Comparison of ENCODE assay signal across 8 mouse cellular contexts in the genomic region with DNA sequence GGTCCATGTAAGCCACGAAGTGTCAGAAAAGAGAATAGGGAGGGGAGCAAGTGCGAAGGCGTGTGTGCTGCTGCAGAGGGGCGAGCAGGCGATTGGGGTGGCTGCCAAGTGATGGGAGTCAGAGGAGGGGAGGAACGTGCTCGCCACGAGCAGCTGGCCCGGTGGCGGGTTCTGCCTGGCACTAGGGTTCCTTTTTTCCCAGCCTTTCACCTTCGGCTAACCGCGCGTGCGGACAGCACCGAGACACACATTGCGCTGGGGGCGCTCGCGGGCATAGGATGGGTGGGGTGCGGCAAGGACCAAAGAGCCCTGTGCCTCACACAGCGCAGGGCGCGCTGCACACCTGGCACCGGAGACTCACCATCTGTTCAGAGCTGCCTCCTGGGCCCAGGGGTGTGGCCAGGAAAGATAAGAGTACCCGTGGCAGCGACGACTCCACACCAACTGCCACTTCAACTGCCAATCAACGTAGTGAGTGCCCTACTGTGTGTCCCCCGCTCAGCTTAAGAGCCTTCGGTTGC. TPM values are rescaled to one million over a fixed set of nuclear protein-coding genes. Genes with fewer than 3 reads are reported as not detected.
A peak's percentile ranks its signal among the peaks of the same experiment; 100 is the strongest.
DNase-seq lines count a peak whose midpoint lies in the region; ATAC-seq and TF ChIP-seq lines count a peak whose summit lies in the region.

No protein-coding gene starts in this region.

- in situ Hi-C loops in ES-E14 (cut with MboI; ENCODE audit: low sequenced_read_pairs in 2 of 2, unreplicated experiment in 2 of 2): loop anchor here in 1 of 2 experiments (10.0 kb wide), 1 partner anchor 875 kb away; no protein-coding TSS in a partner anchor

- DNase-seq in ES-E14 (ENCODE audit: low read depth, low spot score): peak; percentile 60
- peak; percentile 89 for DNase-seq in cerebellum, adult 9-10 months
- DNase-seq in heart, postnatal 4 days: peak; percentile 92
- DNase-seq in layer of hippocampus, adult 8-10 months (ENCODE audit: low spot score in 2 of 2): peak; percentile 67 to 74
- DNase-seq in lung, embryonic 14.5 days: peak; percentile 90
- peak; percentile 91 for DNase-seq in testis, postnatal 10 days (ENCODE audit: low spot score)

- no peaks in the 10 kb centered on the region for H3K4me1 ChIP-seq in ES-E14 (ENCODE audit: control insufficient read depth in 2 of 2, insufficient read depth in 2 of 2, low read length in 2 of 2, poor library complexity in 1 of 2)
- no peaks in the 10 kb centered on the region for H3K4me1 ChIP-seq in lung, embryonic 14.5 days (ENCODE audit: insufficient read depth)

- H3K4me3 ChIP-seq in ES-E14 (ENCODE audit: insufficient read depth in 1 of 2, low read depth in 1 of 2, low read length in 2 of 2, poor library complexity in 1 of 2, severe bottlenecking in 1 of 2): peak overlapping the region; percentile 67 to 78
- peak overlapping the region; percentile 58 for H3K4me3 ChIP-seq in lung, embryonic 14.5 days (ENCODE audit: low read depth, low read length)

- H3K9me3 ChIP-seq in ES-E14 (ENCODE audit: control insufficient read depth, insufficient read depth, low read depth, low read length): no peaks in the 10 kb centered on the region
- no peaks in the 10 kb centered on the region for H3K9me3 ChIP-seq in lung, embryonic 14.5 days (ENCODE audit: low read depth, low read length)

- TF ChIP-seq CTCF in lung, embryonic 14.5 days (IDR thresholded peaks at IDR 0.05; ENCODE audit: low read depth): peak; percentile 87

- under 1% methylated on average over 31 of the region's 31 CpGs for WGBS in lung, embryonic 14.5 days

- peak; percentile 69 for ATAC-seq in frontal cortex, adult (ENCODE audit: low TSS enrichment)
- ATAC-seq in lung, embryonic 14.5 days (ENCODE audit: insufficient read depth): peak; percentile 67
- ATAC-seq in neutrophil, adult 5-6 weeks (ENCODE audit: extremely low read depth, insufficient number of reproducible peaks, low FRiP score, poor library complexity, severe bottlenecking): peak; percentile 80

- H3K4me2 ChIP-seq in lung, embryonic 14.5 days: peak overlapping the region; percentile 73

- H3K36me3 ChIP-seq in ES-E14 (ENCODE audit: control insufficient read depth, insufficient read depth, low read length, poor library complexity, severe bottlenecking): no peaks in the 10 kb centered on the region
- no peaks in the 10 kb centered on the region for H3K36me3 ChIP-seq in lung, embryonic 14.5 days (ENCODE audit: insufficient read depth)

- no peak overlapping the region for H3K27ac ChIP-seq in ES-E14 (ENCODE audit: insufficient read depth, low read depth, low read length, poor library complexity, severe bottlenecking)
- H3K27ac ChIP-seq in lung, embryonic 14.5 days (ENCODE audit: low read depth): peak overlapping the region; percentile 95; the same call in 1 of the 2 replicates

- H3K27me3 ChIP-seq in lung, embryonic 14.5 days (ENCODE audit: insufficient read depth, low read length): no peaks in the 10 kb centered on the region

- 0 out of 2 replicates have a peak overlapping the region, but pooled peaks have one; percentile 5 for H3K9ac ChIP-seq in ES-E14 (ENCODE audit: insufficient read depth, low read depth, low read length, poor library complexity, severe bottlenecking)
- H3K9ac ChIP-seq in lung, embryonic 14.5 days: peak overlapping the region; percentile 70

TF ChIP-seq in ES-E14, 5 proteins besides CTCF, POLR2A, EP300 and RAD21:
- TF ChIP-seq CHD2 (IDR thresholded peaks at IDR 0.05; ENCODE audit: low read depth, low read length): no peak
- TF ChIP-seq HCFC1 (IDR thresholded peaks at IDR 0.05; ENCODE audit: borderline replicate concordance, insufficient read depth, low read length): no peak
- TF ChIP-seq ZNF384 (IDR thresholded peaks at IDR 0.05; ENCODE audit: low read depth, low read length): 0 out of 2 replicates have a peak, but pooled peaks have one; percentile 11
- no peak for TF ChIP-seq MAFK (IDR thresholded peaks at IDR 0.05; ENCODE audit: insufficient read depth, low read depth, low read length)
- 0 out of 2 replicates have a peak, but pooled peaks have one; percentile 3 for TF ChIP-seq ZC3H11A (IDR thresholded peaks at IDR 0.05; ENCODE audit: borderline replicate concordance, low read depth, low read length)
TF ChIP-seq in ES-E14: peak in this region for 2.

RNA-seq across cellular contexts. Expression of a gene that starts 6.0 kb away (rescaled TPM):
- 19.5 and 27.1 TPM in 2 replicates for total RNA-seq in ES-E14 (2012; rRNA removed)
- 100 to 1,000 TPM; 117 to 131 TPM for total RNA-seq in heart, postnatal 4 days (2021)
- total RNA-seq in layer of hippocampus, adult 8-10 months (2022): 10 to 100 TPM; 13.5 to 16.0 (median 14.4) TPM
- polyA plus RNA-seq in lung, embryonic 14.5 days (2014; fragmentation: Nextera tagmentation; extraction: Ambion mirVana): 93.2 and 97.5 TPM in 2 replicates
- 5.7 and 6.4 TPM in 2 replicates for total RNA-seq in neutrophil, adult 5-6 weeks (2017)
